Mouse (Mus musculus): ENCODE measurements around the gene 2310034G01Rik. TPM values are rescaled to one million over a fixed set of nuclear protein-coding genes. Genes with fewer than 3 reads are reported as not detected.

2310034G01Rik gene
- polyA plus RNA-seq (2016; fragmentation: Nextera tagmentation; extraction: Ambion mirVana), result 1.0 and 1.1 TPM in 2 replicates

DNA sequence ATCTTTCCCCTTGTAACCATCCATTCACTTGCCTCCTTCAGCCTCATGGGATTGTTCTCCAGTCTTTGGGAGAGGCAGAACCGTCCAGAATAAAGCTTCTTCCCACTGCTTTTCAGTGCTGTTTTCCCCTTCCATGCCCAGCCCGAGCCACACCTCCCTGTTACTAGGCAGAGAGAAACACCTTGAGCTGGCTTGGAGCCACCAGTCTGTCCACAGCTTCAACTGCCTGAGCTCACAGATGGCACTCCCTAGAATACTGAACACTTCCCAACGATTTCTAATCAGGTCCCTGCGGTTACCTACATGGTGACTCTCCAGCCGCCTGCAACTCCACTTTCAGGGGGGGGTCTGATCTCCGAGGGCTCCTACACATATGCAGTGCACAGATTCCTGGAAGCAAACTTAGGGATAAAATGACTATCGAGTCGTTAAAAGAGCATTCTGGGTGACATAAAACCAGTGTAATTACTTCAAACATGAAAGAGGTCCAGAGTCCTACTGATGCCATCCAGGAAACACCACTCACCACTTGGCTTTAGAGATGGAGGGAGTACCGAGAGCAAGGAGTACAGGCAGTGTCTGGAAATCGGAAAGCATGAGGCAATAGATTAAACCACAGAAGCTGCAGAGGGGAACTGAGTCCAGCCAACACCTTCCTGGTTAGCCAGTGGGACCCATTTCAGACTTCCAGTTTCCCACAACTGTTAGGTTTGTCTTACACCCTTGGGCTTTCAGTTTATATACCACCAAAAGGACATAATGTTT lies at the start of gene 2310034G01Rik:
2310034G01Rik (minus strand) TSS at position 135 of the 765 bp plus-strand sequence.
- peaks cover 21% of the 10 kb centered on the region for H3K4me1 ChIP-seq
- H3K4me3 ChIP-seq, result peak within 1 kb of the TSS; percentile 78
- peak within 1 kb of the TSS; percentile 86 for H3K27ac ChIP-seq (replicated peaks)
- peaks cover 66% of the 10 kb centered on the region for H3K27me3 ChIP-seq (replicated peaks; ENCODE audit: low read depth, poor library complexity, severe bottlenecking)
- WGBS, result 67% methylated on average over 10 of the region's 10 CpGs
- no peaks in the 10 kb centered on the region for H3K9me3 ChIP-seq
- H3K36me3 ChIP-seq (replicated peaks), result no peaks in the 10 kb centered on the region
- no peak for DNase-seq (ENCODE audit: low spot score)

DNA sequence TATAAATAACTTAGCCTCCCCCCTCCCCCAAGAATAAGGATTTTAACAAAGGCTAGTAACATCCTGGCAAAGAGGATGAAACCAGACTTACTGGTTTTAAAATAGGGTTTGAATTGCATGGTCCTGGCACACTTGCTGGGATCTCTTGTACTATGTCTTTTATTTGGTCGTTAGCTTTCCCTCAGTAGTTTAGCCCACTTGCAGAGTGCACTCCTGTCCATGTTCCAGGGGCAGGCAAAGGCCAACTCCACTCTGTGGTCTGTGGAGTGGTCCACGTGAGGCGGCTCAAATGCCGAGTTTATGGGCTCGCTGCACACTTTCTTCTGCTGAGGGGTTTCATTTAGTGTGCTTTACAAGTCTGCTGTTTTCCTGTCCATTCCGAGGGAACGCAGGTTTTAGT lies 49.8 kb upstream of the 2310034G01Rik start:
- Histone ChIP-seq H3K4me1 (peaks cover 32% of the 10 kb centered on the region), H3K36me3 (replicated peaks) (peaks cover 46% of the 10 kb centered on the region), H3K27me3 (replicated peaks; ENCODE audit: low read depth, poor library complexity, severe bottlenecking) (no peaks in the 10 kb centered on the region), H3K9me3 (no peaks in the 10 kb centered on the region), H3K4me3 (no peak overlapping the region), H3K27ac (replicated peaks) (no peak overlapping the region)
- DNase-seq (ENCODE audit: low spot score), result no peak
- 84% methylated on average over 7 of the region's 7 CpGs for WGBS

DNA sequence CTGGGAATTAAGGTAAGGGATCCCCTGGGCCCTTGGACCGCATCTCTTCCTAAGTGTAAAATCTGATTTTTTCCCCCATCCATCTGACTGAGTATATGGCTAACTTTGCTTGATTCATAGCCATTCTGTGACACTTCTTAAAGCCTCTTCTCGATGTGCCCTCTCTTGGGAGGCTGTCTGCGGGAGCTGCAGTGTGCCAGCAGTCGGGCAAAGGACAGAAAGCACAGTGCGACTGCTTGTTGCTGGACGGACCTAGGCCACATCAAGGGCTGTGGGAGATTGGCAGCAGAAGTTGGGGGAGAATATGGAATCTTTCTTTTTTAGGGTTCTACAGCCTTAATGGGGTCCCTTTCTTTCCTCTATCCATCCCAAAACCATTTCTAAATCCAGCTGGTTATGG lies 49.3 kb upstream of the 2310034G01Rik start:
- Histone ChIP-seq H3K36me3 (replicated peaks) (peaks cover 40% of the 10 kb centered on the region), H3K9me3 (no peaks in the 10 kb centered on the region), H3K27ac (replicated peaks) (no peak overlapping the region), H3K27me3 (replicated peaks; ENCODE audit: low read depth, poor library complexity, severe bottlenecking) (no peaks in the 10 kb centered on the region), H3K4me1 (peaks cover 36% of the 10 kb centered on the region), H3K4me3 (no peak overlapping the region)
- WGBS, result 89% methylated on average over 6 of the region's 6 CpGs
- no peak for DNase-seq (ENCODE audit: low spot score)

DNA sequence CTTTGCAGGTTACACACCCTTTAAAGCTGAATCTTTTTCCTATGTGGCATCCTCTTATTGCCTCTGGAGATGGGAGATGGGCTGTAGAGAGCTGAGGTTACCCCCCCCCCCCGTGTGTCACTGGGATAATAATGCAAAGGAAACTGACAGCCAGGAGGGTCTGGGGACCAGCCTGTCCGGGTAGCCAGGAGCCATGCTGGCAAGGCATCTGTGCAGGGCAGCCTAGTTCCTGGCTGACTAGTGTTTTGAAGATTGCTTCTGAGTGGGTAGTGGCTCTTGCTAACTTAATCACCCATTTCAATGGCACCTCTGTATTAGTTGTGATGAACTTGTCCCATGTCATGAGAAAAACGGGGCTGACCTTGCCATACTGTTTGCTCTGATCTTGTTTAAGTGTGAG lies 48.3 kb upstream of the 2310034G01Rik start:
- Histone ChIP-seq H3K36me3 (replicated peaks) (peaks cover 31% of the 10 kb centered on the region), H3K27ac (replicated peaks) (no peak overlapping the region), H3K9me3 (no peaks in the 10 kb centered on the region), H3K4me1 (peaks cover 45% of the 10 kb centered on the region), H3K4me3 (peak overlapping the region; percentile 80), H3K27me3 (replicated peaks; ENCODE audit: low read depth, poor library complexity, severe bottlenecking) (no peaks in the 10 kb centered on the region)
- WGBS, result 44% methylated on average over 3 of the region's 3 CpGs
- DNase-seq (ENCODE audit: low spot score), result no peak

DNA sequence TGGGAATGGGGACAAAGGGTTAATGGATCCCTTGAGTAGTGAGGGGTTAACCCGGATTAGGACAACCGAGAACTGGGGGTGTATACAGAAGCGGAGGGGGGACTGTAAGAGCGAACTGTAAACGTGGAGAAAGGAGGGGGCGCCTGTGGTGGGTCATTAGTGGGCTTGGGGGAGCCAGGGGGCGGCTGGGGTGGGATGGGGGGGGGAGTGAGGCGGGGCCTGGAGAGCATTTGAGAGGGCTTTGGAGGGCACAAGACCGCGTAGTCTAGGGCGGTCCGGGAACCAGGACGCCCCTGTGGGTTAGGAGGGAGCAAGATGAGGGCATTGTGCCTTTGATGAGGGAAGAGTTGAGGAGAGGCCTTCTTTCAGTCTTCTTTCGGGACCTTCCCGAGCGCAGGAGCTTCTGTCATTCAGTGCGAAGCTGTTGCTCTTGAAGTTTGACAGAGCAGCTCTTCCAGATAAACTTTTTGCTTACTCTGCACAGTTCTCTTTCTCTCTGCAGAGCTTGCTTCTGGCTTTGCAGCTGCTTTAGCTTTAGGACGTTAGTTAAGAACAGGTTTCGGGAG lies 47.4 kb upstream of the 2310034G01Rik start:
- Histone ChIP-seq H3K36me3 (replicated peaks) (peaks cover 22% of the 10 kb centered on the region), H3K4me1 (peaks cover 47% of the 10 kb centered on the region), H3K9me3 (no peaks in the 10 kb centered on the region), H3K27me3 (replicated peaks; ENCODE audit: low read depth, poor library complexity, severe bottlenecking) (no peaks in the 10 kb centered on the region), H3K27ac (replicated peaks) (peak overlapping the region; percentile 91), H3K4me3 (peak overlapping the region; percentile 80)
- peak; percentile 68 for DNase-seq (ENCODE audit: low spot score)
- whole genome bisulfite sequencing, result 2% methylated on average over 19 of the region's 19 CpGs

DNA sequence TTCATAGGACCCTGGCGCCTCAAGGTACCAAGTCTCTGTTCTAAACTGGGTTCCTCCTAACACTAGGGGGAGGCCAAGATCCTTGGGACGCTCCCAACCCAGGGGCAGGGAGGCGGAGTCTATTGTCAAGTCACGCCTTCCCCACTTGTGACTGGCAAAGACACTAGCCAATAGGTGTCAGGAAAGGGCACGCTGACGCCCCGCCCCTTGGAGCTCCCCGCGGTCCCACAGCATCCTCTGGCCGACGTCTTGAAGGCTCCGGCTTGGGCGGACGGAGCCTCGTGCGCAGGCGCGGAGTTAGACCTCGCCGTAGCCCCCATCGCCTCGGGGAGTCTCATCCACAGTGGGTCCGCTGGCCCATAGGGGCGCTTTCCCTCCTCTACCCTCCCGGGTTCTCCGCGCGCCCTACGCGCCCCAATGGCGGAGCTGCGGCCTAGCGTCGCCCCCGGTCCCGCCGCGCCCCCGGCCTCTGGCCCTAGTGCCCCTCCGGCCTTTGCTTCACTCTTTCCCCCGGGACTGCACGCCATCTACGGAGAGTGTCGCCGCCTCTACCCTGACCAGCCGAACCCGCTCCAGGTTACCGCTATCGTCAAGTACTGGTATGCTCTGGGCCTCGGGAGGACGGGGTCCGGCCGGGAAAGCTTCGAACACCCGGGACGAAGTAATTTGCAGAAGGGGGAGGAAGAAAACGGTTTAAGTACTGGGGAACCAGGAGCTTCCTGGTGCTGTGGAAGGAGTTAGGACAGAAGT lies 46.8 kb upstream of the 2310034G01Rik start, which contains the start of gene Sufu:
Sufu (plus strand) TSS at position 211 of the 750 bp plus-strand sequence.
- H3K9me3 ChIP-seq, result no peaks in the 10 kb centered on the region

DNA sequence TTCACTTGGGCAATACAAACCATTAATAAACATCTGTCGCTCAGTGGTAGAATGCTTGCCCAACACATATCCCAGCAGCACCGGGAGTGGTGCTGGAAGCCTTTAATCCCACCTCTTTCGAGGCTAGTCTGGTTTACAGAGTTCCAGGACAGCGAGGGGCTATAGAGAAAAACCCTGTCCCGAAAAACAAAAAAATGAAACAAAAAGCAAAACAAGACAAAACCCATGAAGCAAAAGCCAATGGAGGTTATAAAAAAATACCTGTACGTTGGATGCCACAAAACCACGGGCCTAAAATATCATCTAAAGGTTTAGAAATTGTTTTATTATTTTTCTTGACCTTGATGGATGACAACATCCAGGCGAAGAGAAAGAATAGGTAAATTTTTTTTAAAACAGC lies 46.0 kb upstream of the 2310034G01Rik start:
- H3K27me3 ChIP-seq (replicated peaks; ENCODE audit: low read depth, poor library complexity, severe bottlenecking), result no peaks in the 10 kb centered on the region
- no peaks in the 10 kb centered on the region for H3K9me3 ChIP-seq
- peaks cover 16% of the 10 kb centered on the region for H3K36me3 ChIP-seq (replicated peaks)
- no peak for DNase-seq (ENCODE audit: low spot score)
- 12% methylated on average over 8 of the region's 8 CpGs for WGBS
- H3K4me3 ChIP-seq, result peak overlapping the region; percentile 80
- H3K27ac ChIP-seq (replicated peaks), result peak overlapping the region; percentile 88
- peaks cover 47% of the 10 kb centered on the region for H3K4me1 ChIP-seq

More for the DNA sequence above, 46.8 kb upstream of the 2310034G01Rik start, which contains the start of gene Sufu:
- peak; percentile 99 for DNase-seq (ENCODE audit: low spot score)
- peak within 1 kb of the TSS; percentile 80 for H3K4me3 ChIP-seq
- peaks cover 47% of the 10 kb centered on the region for H3K4me1 ChIP-seq
- under 1% methylated on average over 57 of the region's 57 CpGs for WGBS
- H3K27ac ChIP-seq (replicated peaks), result peak within 1 kb of the TSS; percentile 91
- H3K36me3 ChIP-seq (replicated peaks), result peaks cover 19% of the 10 kb centered on the region
- no peaks in the 10 kb centered on the region for H3K27me3 ChIP-seq (replicated peaks; ENCODE audit: low read depth, poor library complexity, severe bottlenecking)

DNA sequence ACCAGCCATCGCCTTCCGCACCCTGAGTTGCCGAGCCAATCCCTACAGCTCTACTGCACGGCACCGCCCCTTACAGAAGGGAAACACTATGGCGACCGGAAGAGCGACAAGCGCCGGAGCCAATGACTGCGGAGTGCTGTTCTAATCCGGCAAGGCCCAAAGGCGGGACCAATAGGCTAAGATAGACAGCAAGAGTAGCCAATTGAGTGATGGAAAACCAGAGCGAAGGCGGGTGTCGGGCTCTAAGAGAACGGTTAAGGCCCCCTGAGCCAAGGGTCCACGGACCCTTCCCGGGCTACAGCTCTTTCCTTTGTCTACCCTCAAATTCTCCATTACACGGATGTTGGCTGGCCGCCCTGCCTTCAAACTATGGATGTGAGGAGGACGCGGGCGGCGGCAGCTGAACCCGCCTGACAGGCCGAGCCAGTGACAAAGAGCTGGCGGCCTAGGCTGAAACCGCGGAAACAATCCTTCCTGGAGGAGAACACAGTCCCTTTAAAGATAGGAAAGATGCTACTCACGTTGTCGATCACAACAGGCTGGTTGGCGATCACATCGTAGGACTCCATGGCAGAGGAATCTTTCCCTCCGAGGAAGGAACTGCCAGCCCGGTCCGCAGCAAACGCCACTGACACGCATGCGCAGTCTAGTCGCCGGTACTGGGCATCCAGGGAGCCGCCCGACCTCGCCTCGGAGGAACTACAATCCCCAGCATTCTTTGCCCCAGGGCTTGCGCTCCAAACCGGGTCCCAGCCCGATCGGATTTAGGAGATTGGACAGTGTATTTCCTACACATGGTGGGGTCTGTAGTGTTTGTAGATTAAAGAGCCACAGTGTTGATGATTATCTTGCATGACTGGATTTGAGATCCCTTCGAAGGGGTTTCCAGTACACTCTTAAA lies 45.3 kb upstream of the 2310034G01Rik start, which contains the start of gene Actr1a:
Actr1a (minus strand) TSS at position 640 of the 901 bp plus-strand sequence.
- Histone ChIP-seq H3K36me3 (replicated peaks) (peaks cover 15% of the 10 kb centered on the region), H3K9me3 (no peaks in the 10 kb centered on the region), H3K27ac (replicated peaks) (peak within 1 kb of the TSS; percentile 91), H3K4me1 (peaks cover 47% of the 10 kb centered on the region), H3K4me3 (peak within 1 kb of the TSS; percentile 80), H3K27me3 (replicated peaks; ENCODE audit: low read depth, poor library complexity, severe bottlenecking) (no peaks in the 10 kb centered on the region)
- under 1% methylated on average over 51 of the region's 51 CpGs for WGBS
- DNase-seq (ENCODE audit: low spot score), result peak; percentile 97

DNA sequence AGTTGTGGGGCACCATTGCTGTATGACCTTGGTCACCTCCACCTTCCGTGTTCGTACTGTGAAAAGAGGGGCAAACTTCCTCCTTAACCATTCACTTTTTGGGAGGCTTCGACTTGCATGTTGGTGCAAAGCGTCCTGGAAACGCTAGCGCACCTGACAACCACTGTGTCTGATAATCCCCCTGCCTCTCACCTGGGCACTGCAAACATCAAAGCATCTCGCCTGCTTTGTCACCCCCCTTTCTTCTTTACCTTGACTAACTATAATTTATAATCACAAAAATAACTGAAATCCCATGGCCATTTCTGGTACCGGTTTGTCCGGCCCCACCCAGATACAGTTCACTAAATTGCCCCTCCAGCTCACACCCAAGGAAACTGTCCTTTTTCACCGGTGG lies 44.6 kb upstream of the 2310034G01Rik start:
- no peak for DNase-seq (ENCODE audit: low spot score)
- Histone ChIP-seq H3K27ac (replicated peaks) (no peak overlapping the region; the same call in 1 of the 2 replicates), H3K27me3 (replicated peaks; ENCODE audit: low read depth, poor library complexity, severe bottlenecking) (no peaks in the 10 kb centered on the region), H3K4me3 (peak overlapping the region; percentile 80), H3K4me1 (peaks cover 43% of the 10 kb centered on the region), H3K9me3 (no peaks in the 10 kb centered on the region), H3K36me3 (replicated peaks) (peaks cover 20% of the 10 kb centered on the region)
- WGBS, result 8% methylated on average over 10 of the region's 10 CpGs

DNA sequence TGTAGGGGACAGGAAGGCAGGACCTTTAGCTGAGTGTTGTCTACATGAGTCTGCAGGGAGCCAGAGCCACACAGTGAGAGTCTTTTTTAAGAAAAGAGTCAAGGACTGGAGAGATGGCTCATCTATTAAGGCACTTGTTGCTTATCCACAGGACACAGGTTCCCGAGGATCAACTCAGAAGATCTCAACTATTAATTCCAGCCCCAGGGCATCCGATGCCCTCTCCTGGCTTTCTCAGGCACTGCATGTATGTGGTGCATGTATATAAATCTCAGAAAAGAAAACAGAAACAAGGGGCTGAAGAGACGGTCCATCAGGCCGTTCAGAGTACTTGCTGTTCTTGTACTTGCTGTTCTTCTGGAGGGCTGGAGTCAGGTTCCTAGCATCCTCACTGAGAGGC lies 41.9 kb upstream of the 2310034G01Rik start:
- Histone ChIP-seq H3K9me3 (no peaks in the 10 kb centered on the region), H3K36me3 (replicated peaks) (peaks cover 40% of the 10 kb centered on the region), H3K4me3 (no peak overlapping the region), H3K27me3 (replicated peaks; ENCODE audit: low read depth, poor library complexity, severe bottlenecking) (no peaks in the 10 kb centered on the region), H3K27ac (replicated peaks) (no peak overlapping the region), H3K4me1 (peaks cover 23% of the 10 kb centered on the region)
- peak; percentile 56 for DNase-seq (ENCODE audit: low spot score)
- WGBS, result 53% methylated on average over 4 of the region's 4 CpGs

DNA sequence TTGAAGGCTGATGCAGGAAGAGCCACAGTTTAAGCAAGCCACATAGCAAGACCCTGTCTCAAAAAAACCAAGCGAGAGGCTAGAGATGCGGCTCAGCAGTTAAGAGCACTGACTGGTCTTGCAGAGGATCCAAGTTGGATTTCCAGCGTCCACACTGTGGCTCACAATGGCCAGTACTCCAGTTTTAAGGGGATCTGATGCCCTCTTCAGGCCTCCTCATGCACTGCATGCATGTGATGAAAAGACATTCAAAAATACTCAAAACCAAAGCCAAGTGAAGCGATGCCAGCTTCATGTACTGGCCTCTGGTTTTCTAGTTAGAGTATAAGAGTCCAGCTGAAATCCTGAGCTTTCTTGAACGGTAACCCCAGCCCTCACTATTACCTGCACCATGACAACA lies 39.8 kb upstream of the 2310034G01Rik start:
- Histone ChIP-seq H3K9me3 (no peaks in the 10 kb centered on the region), H3K27me3 (replicated peaks; ENCODE audit: low read depth, poor library complexity, severe bottlenecking) (no peaks in the 10 kb centered on the region), H3K4me3 (no peak overlapping the region), H3K36me3 (replicated peaks) (peaks cover 59% of the 10 kb centered on the region), H3K27ac (replicated peaks) (no peak overlapping the region), H3K4me1 (peaks cover 18% of the 10 kb centered on the region)
- DNase-seq (ENCODE audit: low spot score), result no peak
- WGBS, result 85% methylated on average over 5 of the region's 5 CpGs

All from embryonic facial prominence, embryonic 10.5 days (tissue).